Mouse (Mus musculus) frontal cortex, postnatal 10 days (tissue): ENCODE results near the gene Olfr691.
"Not testable (repeated sequence)": the region's sequence is repeated elsewhere in the genome, so short reads cannot be mapped to it uniquely, and the experiment has no call there.

ENCODE experiments used
- DNase-seq, 2 experiments: peaks; one replicate each; pipeline ENCODE4 v3.0.0; 2022; ENCODE audit warnings: low spot score in 2 of 2, mixed read lengths in 1 of 2

Olfr691 gene

DNA sequence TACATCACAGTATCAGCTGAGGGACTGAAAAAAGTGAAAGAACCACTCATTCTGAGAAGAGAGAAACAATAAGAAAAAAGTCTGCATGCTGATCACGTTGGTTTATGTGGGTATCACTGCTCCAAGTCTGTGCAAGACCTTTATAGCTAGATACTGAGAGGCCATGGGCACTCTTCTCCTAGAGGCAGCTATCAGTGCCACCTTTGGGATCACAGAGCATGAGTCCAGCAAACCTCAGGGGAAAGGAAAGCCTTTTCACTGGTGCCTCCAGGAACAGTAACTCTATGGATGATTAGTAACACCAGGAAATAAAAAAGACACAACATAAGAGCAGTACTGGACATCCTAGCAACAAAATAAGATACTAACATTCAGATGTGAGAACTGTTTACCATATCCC, at the start of gene Olfr691:
TSS of gene Olfr691 (minus strand) at position 101 of the 400 bp plus-strand sequence.
- no peak for DNase-seq

DNA sequence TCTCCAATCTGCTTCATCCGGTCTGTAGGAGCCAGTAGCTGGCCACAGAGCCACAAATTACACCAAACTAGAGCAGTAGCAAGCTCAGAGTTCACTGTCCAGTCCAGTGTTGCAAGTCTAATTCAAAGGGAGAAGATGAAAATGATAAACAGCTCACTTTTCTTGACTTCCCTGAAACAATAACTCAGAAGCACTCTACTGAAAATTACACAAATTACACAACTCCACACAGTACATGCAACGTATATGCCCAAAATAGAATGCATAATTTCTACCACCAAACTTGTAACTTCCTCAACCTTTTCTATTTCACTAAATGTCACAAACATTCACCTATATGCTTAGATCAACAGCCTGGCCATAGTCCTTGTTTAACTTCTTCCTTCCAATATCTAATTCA, 48.2 kb upstream of the Olfr691 start:
- no peak for DNase-seq

DNA sequence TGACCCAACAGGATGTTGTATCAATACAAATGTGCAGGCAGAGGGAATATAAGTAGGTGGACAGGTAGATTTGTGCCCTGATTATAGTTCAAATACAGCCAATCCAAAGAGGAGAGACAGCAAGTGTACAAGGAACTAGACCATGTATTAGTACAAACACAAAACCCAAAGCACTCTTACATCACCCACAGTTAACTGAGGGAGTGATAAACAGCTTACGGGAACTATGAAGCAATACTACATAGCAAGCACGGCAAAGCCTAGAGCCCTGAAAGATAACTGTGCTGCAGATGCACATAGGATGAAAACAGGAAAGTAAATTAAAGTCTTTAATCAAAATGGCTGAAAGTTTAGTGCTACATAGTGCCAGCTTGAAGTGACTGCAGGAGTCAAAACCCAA, 45.6 kb upstream of the Olfr691 start:
- DNase-seq: no peak

DNA sequence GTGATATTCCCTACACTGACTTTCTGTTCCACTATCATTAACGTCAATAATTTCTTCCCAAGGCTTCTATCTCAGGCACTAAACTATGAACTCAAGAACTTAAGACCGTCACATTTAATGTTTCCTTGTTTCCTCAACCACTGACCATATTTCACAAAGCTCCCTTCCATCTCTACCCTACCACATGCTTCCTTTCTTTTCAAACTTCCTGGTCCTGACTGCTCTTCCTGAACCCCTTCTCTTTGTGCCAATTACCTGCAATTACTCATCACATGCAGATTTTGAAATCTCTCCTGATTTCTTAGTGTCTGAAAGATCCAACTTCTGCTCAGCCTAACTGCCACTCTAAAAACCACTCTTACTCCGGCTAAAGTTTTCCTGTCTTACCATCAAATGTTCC, 38.3 kb upstream of the Olfr691 start:
- DNase-seq: no peak

GRCm38 (mm10) chr7:105374866-105375265, 32.8 kb upstream of the Olfr691 start, which contains the start of gene Gm5901:
Gene Gm5901, plus strand, starts transcription at chr7:105375038.
- no peak for DNase-seq

DNA sequence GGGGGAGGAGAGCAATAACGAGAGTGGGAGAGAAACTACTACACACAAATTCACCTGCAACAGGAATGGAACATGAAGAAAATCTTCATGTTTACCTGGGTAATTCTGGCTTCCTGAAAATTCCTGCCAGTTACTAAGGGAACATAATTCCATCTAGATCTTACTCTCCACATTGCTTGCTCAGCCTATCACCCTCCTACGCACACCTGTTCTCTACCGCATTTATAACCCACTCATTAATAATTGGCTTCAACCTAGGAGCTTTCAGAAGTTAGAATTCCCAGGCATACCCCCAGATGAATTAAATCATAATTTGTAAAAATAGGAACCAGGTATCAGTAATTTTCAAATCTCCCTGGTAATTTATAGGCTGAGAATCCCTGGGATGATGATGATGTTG, 31.9 kb upstream of the Olfr691 start:
- DNase-seq: no peak

- no peak for DNase-seq
Measured at GRCm38 (mm10) chr7:105373509-105373908, 31.4 kb upstream of the Olfr691 start.

DNA sequence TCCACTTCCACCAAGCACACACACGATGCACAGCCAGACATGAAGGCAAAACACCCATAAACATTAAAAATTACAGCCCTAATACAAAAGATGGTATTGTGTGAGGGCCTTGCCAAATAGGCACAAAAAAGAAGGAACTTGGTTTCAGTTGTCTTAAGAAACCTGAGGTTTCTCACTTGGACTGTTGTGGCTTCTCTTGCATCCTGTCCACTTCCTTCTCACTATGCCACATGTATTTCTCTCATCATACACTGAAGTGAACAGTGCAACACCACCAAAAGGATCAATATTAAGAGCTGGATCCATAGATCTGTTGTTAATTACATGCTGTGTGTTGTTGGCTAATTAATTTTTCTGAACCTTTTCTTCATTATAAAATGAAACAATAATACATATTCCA, 30.8 kb upstream of the Olfr691 start:
- DNase-seq: no peak

DNA sequence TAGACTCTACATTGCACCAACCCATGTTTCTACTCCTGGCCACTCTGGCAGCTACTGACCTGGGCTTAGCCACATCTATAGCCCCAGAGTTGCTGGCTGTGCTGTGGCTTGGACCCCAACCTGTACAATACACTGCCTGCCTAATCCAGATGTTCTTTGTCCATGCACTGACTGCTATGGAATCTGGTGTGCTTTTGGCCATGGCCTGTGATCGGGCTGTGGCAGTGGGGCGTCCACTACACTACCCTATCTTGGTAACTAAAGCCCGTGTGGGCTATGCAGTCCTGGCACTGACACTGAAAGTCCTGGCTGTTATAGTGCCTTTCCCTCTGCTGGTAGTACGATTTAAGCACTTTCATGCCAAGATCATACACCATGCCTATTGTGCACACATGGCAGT, 26.5 kb upstream of the Olfr691 start:
- DNase-seq: no peak

DNA sequence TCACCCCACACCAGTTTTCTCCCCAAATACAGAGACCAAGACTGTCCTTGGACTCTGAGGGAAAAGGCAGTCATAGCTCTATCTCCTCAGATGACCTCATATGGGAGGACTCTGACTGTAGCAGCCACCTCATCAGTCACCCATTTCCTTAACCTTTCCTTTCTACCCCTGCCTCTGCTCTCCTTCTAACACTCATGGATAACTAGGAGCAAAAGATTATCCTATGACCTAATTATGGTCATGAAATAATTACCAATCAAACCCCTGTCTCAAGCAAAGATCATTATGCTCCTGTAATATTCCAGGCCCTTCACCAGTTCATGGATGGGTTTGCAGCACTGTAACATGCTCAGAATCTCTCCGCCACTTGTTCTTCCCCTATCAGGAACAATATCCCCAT, 25.9 kb upstream of the Olfr691 start, which contains the start of gene Olfr692:
TSS of gene Olfr692 (plus strand) at position 301 of the 400 bp plus-strand sequence.
- no peak for DNase-seq

DNA sequence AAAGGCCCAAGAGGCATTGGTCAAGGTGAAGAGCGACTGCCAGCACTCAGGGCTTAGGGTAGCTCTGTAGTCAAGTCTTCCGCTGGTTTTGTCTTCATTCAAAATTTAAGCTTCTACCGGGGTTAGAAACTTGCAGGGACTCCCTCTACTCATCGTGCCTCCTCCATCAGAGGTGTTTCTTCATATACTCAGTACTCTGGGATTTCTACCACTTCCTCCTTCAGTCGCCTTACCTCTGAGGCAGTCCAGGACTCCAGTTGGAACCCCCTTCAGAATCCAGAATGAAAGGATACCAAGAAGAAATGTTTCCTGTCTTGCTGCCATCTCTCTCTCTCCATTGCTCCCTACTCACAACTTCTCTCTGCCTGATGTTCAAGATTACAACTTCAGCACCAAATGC, 25.2 kb upstream of the Olfr691 start:
- no peak for DNase-seq

GRCm38 (mm10) chr7:105361713-105362112, 19.6 kb upstream of the Olfr691 start:
- DNase-seq: no peak

DNA sequence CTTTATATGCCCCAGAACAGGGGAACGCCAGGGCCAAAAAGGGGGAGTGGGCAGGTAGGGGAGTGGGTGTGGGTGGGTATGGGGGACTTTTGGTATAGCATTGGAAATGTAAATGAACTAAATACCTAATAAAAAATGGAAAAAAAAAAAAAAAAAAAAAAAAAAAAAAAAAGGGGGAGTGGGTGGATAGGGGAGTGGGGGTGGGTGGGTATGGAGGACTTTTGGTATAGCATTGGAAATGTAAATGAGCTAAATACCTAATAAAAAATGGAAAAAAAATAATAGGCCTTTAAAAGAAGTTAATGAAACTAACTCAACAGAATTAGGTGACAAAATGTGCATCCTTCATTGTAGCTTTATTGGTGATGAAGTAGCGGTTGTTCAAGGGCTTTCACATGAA, 14.4 kb upstream of the Olfr691 start:
- not testable (repeated sequence) for DNase-seq

- not testable (repeated sequence) for DNase-seq
Measured at GRCm38 (mm10) chr7:105356064-105356463, 14.0 kb upstream of the Olfr691 start.

DNA sequence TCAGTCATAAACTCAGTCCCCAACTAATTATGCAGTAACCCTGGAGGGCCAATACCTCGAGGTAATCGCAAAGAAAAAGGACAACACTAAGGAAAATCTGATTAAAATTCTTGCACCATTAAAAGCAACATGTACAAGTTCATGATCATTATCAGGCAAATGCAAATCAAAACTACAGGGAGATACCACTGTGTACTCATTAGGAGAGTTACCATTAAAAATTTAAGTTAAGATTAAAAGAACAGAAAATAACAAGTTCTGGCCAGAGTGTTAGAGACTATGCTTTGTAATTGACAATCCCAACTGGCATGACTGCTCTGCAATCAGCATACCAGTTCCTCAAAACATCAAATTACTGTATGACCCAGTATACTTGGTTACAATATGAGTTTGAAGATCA, 682 bp upstream of the Olfr691 start:
- DNase-seq: no peak

- DNase-seq: no peak
Measured at GRCm38 (mm10) chr7:105334004-105334403, 8.1 kb downstream of the Olfr691 start, which contains the start of gene Olfr690. Gene Olfr690, minus strand, starts transcription at chr7:105334104.

DNA sequence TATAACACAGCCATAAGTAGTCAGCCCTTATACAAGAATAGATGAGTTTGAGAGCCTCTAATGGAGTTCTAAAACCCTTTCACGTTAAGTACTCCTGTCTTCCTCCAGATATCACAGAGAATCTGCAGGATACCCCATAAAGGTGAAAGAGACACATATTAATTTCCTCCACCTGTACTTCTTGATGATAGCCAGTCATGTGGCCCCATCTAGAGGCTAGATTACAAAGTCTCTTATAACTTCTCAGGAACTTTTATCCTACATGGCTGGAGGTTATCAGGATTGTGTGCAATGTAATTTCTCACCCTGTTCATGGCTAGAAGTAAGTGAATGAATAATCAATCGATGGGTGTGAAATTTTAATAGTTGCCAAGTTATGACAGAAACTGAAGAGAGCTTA, 16.8 kb downstream of the Olfr691 start:
- DNase-seq: no peak

DNA sequence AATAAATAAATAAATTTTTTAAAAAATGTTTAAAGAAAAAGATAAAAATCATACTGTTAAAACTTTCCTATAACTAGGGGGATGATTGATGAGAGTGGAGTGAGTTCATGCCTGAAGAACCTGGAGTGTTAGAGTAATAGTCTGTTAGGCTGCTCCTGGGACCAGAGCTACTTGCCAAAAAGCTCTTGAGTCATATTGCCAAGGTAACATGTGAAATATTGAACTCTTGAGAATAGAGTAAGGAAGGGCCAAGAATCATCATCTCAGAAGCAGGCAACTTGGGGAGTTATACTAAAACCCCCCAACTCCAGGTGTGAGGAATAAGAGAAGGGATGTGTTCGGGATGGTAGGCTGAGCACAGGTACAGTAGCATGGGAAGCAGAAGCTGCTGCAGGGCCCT, 31.2 kb downstream of the Olfr691 start, which contains the start of gene Olfr689:
TSS of gene Olfr689 (plus strand) at position 301 of the 400 bp plus-strand sequence.
- no peak for DNase-seq

GRCm38 (mm10) chr7:105290051-105290450, 52.0 kb downstream of the Olfr691 start:
- DNase-seq: no peak

GRCm38 (mm10) chr7:105287795-105288194, 54.3 kb downstream of the Olfr691 start, which contains the start of gene Olfr688:
Gene Olfr688, plus strand, starts transcription at chr7:105288095.
- no peak for DNase-seq
